ENCODE assay signal across 8 mouse cellular contexts in the genomic region with DNA sequence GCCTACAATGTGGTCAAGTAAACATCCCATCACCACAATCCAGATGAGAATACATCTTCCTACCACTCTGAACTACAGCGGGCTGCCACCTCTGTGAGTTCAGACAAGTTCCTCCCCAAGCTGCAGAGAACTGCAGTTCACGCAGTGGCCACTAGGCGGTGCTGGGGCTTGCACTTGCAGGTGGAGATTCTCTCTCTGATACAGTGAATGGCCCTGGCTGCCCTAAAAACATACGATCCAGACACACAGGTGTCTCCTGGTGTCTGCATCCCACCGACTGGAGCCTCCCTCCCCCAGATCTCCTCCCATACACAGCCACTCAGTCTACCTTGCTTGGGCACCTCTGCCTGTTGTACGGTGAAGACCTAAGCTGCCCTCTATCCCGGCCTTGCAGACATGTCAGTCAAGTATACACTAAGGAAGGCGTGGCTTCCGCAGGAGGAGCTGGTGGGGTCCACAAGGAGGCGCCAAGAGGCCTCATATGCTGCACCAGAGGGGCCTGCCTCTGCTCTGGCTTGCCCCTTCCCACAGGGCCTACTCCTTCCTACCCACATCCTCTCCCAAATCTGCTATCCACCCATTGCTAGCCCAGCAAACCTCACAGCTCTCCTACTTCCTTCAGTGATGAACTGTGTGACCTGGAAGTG. TPM values are rescaled to one million over a fixed set of nuclear protein-coding genes. Genes with fewer than 3 reads are reported as not detected.
DNase-seq lines count a peak whose midpoint lies in the region; ATAC-seq lines count a peak whose summit lies in the region.

No protein-coding gene starts in this region.

- H3K4me3 ChIP-seq in hindbrain, embryonic 15.5 days: no peak overlapping the region

- no peaks in the 10 kb centered on the region for H3K9me3 ChIP-seq in hindbrain, embryonic 15.5 days

- no peak overlapping the region; the same call in 1 of the 2 replicates for H3K27ac ChIP-seq in hindbrain, embryonic 15.5 days (replicated peaks)

- 5% methylated on average over 10 of the region's 10 CpGs for WGBS in hindbrain, embryonic 15.5 days

- no peaks in the 10 kb centered on the region for H3K27me3 ChIP-seq in hindbrain, embryonic 15.5 days

- H3K4me2 ChIP-seq in hindbrain, embryonic 15.5 days: no peak overlapping the region

- ATAC-seq in hindbrain, embryonic 15.5 days (ENCODE audit: low FRiP score, low read depth): peak; percentile 79

- DNase-seq in R1 (ENCODE audit: low read depth, low spot score): peak; percentile 95
- peak; percentile 85 to 93 for DNase-seq in cerebellum, postnatal 25 days
- DNase-seq in frontal cortex, postnatal 36 days (ENCODE audit: low spot score in 2 of 2): peak; percentile 93 to 94
- DNase-seq in layer of hippocampus, postnatal 36 days: peak; percentile 88 to 89
- DNase-seq in lung, postnatal 36 days: peak; percentile 93
- peak; percentile 91 for DNase-seq in retina, postnatal 1 day
- DNase-seq in urinary bladder, adult 18-20 months (ENCODE audit: low spot score in 2 of 2): peak; percentile 83 to 95

- H3K36me3 ChIP-seq in hindbrain, embryonic 15.5 days: peaks cover 5% of the 10 kb centered on the region; the same call in 1 of the 2 replicates

- H3K4me1 ChIP-seq in hindbrain, embryonic 15.5 days (replicated peaks): peaks cover 34% of the 10 kb centered on the region

- no peak overlapping the region for H3K9ac ChIP-seq in hindbrain, embryonic 15.5 days

RNA-seq across cellular contexts. Expression of a gene that starts 11.0 kb away (rescaled TPM):
- polyA plus RNA-seq in hindbrain, embryonic 15.5 days (2015; fragmentation: Nextera tagmentation; extraction: Ambion mirVana): 0.25 and 1.6 TPM in 2 replicates
- under 1 TPM in 1 of 2 experiments, not detected in 1; 0.35 TPM for total RNA-seq in layer of hippocampus, postnatal 36 days (2021)

RNA-seq across cellular contexts. Expression of a gene that starts 46.6 kb away (rescaled TPM):
- 4.4 and 5.0 TPM in 2 replicates for polyA plus RNA-seq in hindbrain, embryonic 15.5 days (2015; fragmentation: Nextera tagmentation; extraction: Ambion mirVana)
- 10 to 100 TPM; 20.3 to 23.2 TPM for total RNA-seq in layer of hippocampus, postnatal 36 days (2021)
